Mouse (Mus musculus) cerebellum, adult 2 months (tissue): ENCODE measurements around the gene Gm45799. TPM values are rescaled to one million over a fixed set of nuclear protein-coding genes. Genes with fewer than 3 reads are reported as not detected.

Experiments
- DNase-seq, 2 experiments: peaks; one replicate each; pipeline ENCODE4 v3.0.0; 2021
- H3K27ac ChIP-seq: fragments of 200-500 bp; 2 replicates; pipeline ENCODE4 v1.5.1; 2012; ENCODE audit warnings: low read length, control low read depth, inconsistent platforms; ENCODE audit not compliant: insufficient read depth
- H3K27me3 ChIP-seq: fragments of 200-500 bp; 2 replicates; pipeline ENCODE4 v1.6.1; 2012; ENCODE audit warnings: inconsistent platforms, mild to moderate bottlenecking, low read length, moderate library complexity; ENCODE audit not compliant: control insufficient read depth, insufficient read depth
- H3K4me1 ChIP-seq: fragments of 200-500 bp; 2 replicates; pipeline ENCODE4 v1.6.1; 2011; ENCODE audit warnings: low read length; ENCODE audit not compliant: control insufficient read depth, insufficient read depth
- H3K4me3 ChIP-seq: fragments of 200-500 bp; replicated peaks from 2 replicates; pipeline ENCODE3; 2011; ENCODE audit warnings: mild to moderate bottlenecking, low read depth, low read length, control low read depth; ENCODE audit not compliant: insufficient read depth
- CTCF ChIP-seq: fragments of 200-500 bp; IDR thresholded peaks from 2 replicates; pipeline ENCODE4 v1.5.1; 2011; ENCODE audit warnings: low read depth, mild to moderate bottlenecking, control low read depth, low read length, moderate library complexity, borderline replicate concordance; ENCODE audit not compliant: insufficient read depth
- POLR2A ChIP-seq: fragments of 200-500 bp; IDR thresholded peaks from 2 replicates; pipeline ENCODE4 v1.6.1; 2011; ENCODE audit warnings: low read length, control low read depth, borderline replicate concordance; ENCODE audit not compliant: insufficient read depth
- WGBS: fragments of 180-500 bp; shearing (Covaris S2); methylation state at CpG from one replicate; pipeline ENCODE4 v1.1.7; 2018; 5-methylcytosine and 5-hydroxymethylcytosine counted together
- polyA plus RNA-seq: library from polyadenylated mRNA; depleted of rRNA; stranded (reverse); fragments of >200 nt; gene quantifications from 2 replicates; pipeline ENCODE4 v1.2.3, GENCODE M21; 2012

The Gm45799 gene
- polyA plus RNA-seq, 1 experiment: 97.9 TPM

- Histone ChIP-seq H3K27ac (no peak overlapping the region), H3K4me3 (no peak overlapping the region), H3K27me3 (no peaks in the 10 kb centered on the region), H3K4me1 (no peaks in the 10 kb centered on the region)
- TF ChIP-seq POLR2A (no peak), CTCF (no peak)
- WGBS: 19% methylated on average over 13 of the region's 13 CpGs
- no peak for DNase-seq
These were observed 45.3 kb downstream of the Gm45799 start for GRCm38 (mm10) chr7:105685541-105686197.

GRCm38 (mm10) chr7:105690875-105691274 lies 50.5 kb downstream of the Gm45799 start:
- Histone ChIP-seq H3K27me3 (no peaks in the 10 kb centered on the region), H3K27ac (no peak overlapping the region), H3K4me3 (no peak overlapping the region), H3K4me1 (no peaks in the 10 kb centered on the region)
- DNase-seq: no peak
- WGBS: 76% methylated on average over 1 of the region's 1 CpGs
- TF ChIP-seq CTCF: no peak
- TF ChIP-seq POLR2A: no peak

DNA sequence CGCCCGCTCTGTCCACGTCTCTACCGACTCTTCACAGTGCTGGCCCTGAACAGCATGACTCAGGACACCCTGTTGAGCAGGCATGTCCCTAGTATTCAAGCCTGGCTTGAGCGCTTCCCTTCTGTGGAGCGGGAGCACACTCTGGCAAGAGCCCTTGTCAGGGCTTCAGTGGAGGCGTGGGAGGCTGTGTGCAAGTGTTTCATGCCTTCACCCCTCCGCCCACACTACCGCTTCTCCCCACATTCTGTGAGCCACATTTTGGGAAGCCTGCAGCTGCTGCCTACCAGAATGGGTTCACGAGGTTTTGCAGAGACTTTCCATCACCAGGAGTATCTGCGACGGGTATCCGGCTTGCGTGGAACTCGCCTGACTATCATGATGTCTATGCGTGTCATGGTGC lies 62.8 kb downstream of the Gm45799 start:
- TF ChIP-seq POLR2A: no peak
- TF ChIP-seq CTCF: no peak
- Histone ChIP-seq H3K4me1 (peaks cover 10% of the 10 kb centered on the region), H3K27me3 (no peaks in the 10 kb centered on the region), H3K4me3 (no peak overlapping the region), H3K27ac (no peak overlapping the region; the same call in 1 of the 2 replicates)
- WGBS: 63% methylated on average over 16 of the region's 16 CpGs
- DNase-seq: peak; percentile 14 to 40

DNA sequence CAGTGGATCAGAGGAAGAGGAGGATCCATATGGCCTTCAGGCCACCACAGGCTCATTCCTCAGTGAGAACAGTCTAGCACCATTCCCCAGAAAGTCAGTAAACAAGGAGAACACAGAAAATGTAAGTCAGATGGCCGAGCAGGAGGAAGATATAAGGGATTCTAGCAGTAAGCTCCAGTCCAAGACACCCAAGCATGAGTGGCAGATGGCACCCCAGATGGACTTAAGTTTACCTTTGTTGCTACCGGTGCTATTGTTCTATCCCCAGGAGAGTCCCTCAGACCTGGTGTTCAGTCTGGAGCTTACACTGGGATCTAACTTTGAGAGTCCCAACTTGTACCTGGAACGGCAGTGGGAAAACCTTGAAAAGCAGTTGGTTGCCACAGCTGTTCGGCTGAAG lies 63.5 kb downstream of the Gm45799 start:
- Histone ChIP-seq H3K27ac (peak overlapping the region; percentile 30), H3K27me3 (no peaks in the 10 kb centered on the region), H3K4me3 (no peak overlapping the region), H3K4me1 (peaks cover 10% of the 10 kb centered on the region)
- WGBS: 50% methylated on average over 4 of the region's 4 CpGs
- TF ChIP-seq POLR2A (no peak), CTCF (no peak)
- peak in 1 of 2 experiments; percentile 51 for DNase-seq

DNA sequence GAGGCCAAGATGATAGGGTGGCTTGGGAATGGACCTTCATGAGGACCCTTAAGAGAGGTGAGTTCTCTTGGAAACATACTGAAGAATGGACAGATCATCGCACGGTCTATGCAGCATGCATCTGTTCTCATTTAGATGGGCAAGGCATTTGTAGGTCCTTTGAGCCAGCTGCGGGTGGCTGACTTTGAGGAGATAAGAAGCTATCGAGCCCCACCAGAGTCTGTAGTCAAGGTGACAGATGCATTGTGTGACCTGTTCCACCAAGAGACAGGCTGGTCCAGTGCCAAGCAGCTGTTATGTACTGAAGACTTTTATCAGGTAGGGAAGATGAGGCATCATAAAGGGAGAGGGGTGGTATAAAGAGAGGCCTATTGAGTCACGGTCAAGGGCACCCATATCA lies 68.4 kb downstream of the Gm45799 start:
- Histone ChIP-seq H3K27me3 (no peaks in the 10 kb centered on the region), H3K4me1 (peaks cover 6% of the 10 kb centered on the region), H3K27ac (no peak overlapping the region), H3K4me3 (no peak overlapping the region)
- no peak for TF ChIP-seq POLR2A
- no peak for TF ChIP-seq CTCF
- DNase-seq: no peak
- 90% methylated on average over 5 of the region's 5 CpGs for WGBS

DNA sequence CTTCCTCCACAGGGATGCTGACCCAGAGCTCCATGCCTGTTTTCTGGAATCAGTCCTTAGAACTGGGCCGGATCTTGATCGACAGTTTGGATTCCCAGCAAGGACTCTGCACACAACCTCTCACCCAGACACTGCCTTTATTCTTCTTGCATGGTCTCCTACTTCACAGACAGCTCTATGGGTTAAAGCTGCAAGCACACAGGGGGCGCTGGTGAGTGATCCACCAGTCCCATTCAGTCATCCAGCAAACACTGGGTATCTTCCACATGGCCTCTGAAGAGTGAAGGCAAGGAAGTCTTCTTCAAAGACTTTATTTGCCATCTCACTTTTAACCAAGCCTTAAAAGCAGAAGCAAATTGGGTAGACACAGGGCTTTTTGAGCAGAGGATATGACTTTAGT lies 75.0 kb downstream of the Gm45799 start:
- H3K4me1 ChIP-seq: no peaks in the 10 kb centered on the region; the same call in 1 of the 2 replicates
- no peak overlapping the region for H3K4me3 ChIP-seq
- no peaks in the 10 kb centered on the region for H3K27me3 ChIP-seq
- DNase-seq: no peak
- no peak overlapping the region for H3K27ac ChIP-seq
- TF ChIP-seq CTCF: no peak
- no peak for TF ChIP-seq POLR2A
- WGBS: 55% methylated on average over 3 of the region's 3 CpGs

DNA sequence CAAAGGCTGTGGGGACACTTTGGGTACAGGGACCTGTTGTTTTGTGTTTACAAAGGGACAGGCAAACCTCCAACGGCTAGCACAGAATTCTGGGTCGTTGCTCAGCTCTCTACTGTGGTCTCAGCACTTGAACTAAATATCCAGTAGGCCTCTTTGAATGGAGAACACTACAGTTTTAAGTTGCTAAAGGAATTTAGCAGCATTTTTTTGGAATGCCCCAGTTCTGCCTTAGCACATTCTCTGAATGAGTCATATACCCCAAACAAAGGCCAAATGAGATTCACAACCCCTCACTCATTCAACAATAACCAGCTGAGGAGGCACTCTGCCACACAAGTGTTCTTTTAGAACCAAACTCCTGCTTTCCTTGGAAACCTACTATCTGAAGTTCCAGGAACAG lies 81.6 kb downstream of the Gm45799 start:
- Histone ChIP-seq H3K27ac (no peak overlapping the region), H3K4me1 (0 out of 2 replicates have a peak, but pooled peaks cover 3% of the 10 kb centered on the region), H3K4me3 (no peak overlapping the region), H3K27me3 (no peaks in the 10 kb centered on the region)
- TF ChIP-seq CTCF (no peak), POLR2A (no peak)
- WGBS: 59% methylated on average over 2 of the region's 2 CpGs
- DNase-seq: no peak

DNA sequence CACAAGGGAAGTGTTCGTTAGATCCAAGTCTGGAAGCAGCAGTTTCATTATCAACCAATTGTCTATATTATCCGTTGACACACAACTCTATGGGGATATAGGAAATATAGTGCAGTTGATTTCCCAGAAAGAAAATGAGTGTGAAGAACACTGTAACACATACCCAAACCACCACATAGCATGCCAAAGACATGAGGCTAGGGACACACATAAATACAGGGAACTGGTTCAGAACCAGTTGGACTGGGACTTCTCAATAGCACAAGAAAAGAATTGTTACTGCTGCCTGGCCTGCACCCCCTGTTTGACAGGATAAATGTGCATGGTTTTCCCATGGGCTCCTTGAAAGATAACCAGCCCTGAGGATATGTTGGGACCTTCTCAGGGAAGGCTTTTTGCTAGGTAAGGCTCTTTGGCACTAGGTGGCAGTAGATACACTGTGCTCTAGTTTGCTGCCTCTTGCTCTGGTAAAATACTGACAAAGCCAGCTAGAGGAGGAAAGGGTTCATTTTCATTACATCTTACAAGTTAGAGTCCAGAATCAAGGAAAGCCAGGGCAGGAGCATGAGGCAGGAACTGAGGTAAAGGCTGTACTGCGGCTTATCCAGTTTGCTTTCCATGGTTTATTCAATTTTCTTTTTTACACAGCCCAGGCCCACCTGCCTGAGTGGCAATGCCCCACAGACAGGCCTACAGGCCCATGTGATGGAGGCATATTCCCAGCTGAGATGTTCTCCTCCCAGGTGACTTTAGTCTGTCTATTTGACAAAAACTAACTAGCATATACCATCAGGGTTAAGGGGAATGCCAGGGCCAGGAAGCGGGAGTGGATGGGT lies 86.0 kb downstream of the Gm45799 start:
- Histone ChIP-seq H3K27me3 (no peaks in the 10 kb centered on the region), H3K4me1 (peaks cover 3% of the 10 kb centered on the region; the same call in 1 of the 2 replicates), H3K27ac (no peak overlapping the region), H3K4me3 (no peak overlapping the region)
- TF ChIP-seq CTCF (peak; percentile 68), POLR2A (no peak)
- DNase-seq: peak; percentile 48 to 68
- WGBS: 82% methylated on average over 4 of the region's 4 CpGs

DNA sequence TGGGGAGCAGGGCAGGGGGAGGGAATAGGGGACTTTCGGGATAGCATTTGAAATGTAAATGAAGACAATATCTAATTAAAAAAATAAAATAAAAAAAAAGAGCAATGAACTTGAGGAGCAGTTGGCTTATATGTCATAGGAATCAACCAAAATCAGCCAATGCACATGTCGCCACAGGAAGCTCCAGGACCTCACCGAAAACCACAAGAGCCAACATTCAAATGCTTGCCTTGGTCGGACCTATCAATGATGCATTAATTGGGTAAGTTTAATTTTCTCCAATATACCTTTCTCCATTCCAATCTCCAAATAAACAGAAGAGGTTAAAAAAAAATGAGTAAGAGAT lies 86.6 kb downstream of the Gm45799 start:
- 97% methylated on average over 4 of the region's 4 CpGs for WGBS
- TF ChIP-seq CTCF: no peak
- TF ChIP-seq POLR2A: no peak
- H3K27ac ChIP-seq: no peak overlapping the region

More for the DNA sequence above, 86.6 kb downstream of the Gm45799 start:
- Histone ChIP-seq H3K27me3 (no peaks in the 10 kb centered on the region), H3K4me3 (no peak overlapping the region), H3K4me1 (peaks cover 3% of the 10 kb centered on the region; the same call in 1 of the 2 replicates)
- no peak for DNase-seq
